Mouse (Mus musculus) limb, embryonic 12.5 days (tissue): ENCODE data around the gene Uba2. TPM values are rescaled to one million over a fixed set of nuclear protein-coding genes. Genes with fewer than 3 reads are reported as not detected.
"Not testable (repeated sequence)": the region's sequence is repeated elsewhere in the genome, so short reads cannot be mapped to it uniquely, and the experiment has no call there.

Experiments used
- ATAC-seq: fragments of 200-750 bp; cut with Nextera tagmentation; 2 replicates; pipeline ENCODE4 v1.8.0; 2017; ENCODE audit warnings: low read depth, moderate TSS enrichment; ENCODE audit not compliant: insufficient number of reproducible peaks, insufficient read depth, low FRiP score, low TSS enrichment
- H3K27ac ChIP-seq: fragments of 300-500 bp; sonication (generic); 2 replicates; pipeline ENCODE4 v1.5.1; 2016; ENCODE audit warnings: mild to moderate bottlenecking, moderate library complexity
- H3K27me3 ChIP-seq: fragments of 300-500 bp; sonication (generic); 2 replicates; pipeline ENCODE4 v1.6.1; 2016; ENCODE audit warnings: mild to moderate bottlenecking, moderate library complexity
- H3K36me3 ChIP-seq: fragments of 300-500 bp; sonication (generic); 2 replicates; pipeline ENCODE4 v1.6.1; 2016; ENCODE audit warnings: mild to moderate bottlenecking, moderate library complexity
- H3K4me1 ChIP-seq: fragments of 300-500 bp; sonication (generic); replicated peaks from 2 replicates; pipeline ENCODE4 v1.6.1; 2016
- H3K4me2 ChIP-seq: fragments of 300-500 bp; sonication (generic); 2 replicates; pipeline ENCODE4 v1.6.1; 2016; ENCODE audit warnings: mild to moderate bottlenecking, moderate library complexity
- H3K4me3 ChIP-seq: fragments of 300-500 bp; sonication (generic); replicated peaks from 2 replicates; pipeline ENCODE4 v1.5.1; 2016; ENCODE audit warnings: mild to moderate bottlenecking
- H3K9ac ChIP-seq: fragments of 300-500 bp; sonication (generic); replicated peaks from 2 replicates; pipeline ENCODE4 v1.6.1; 2016; ENCODE audit warnings: mild to moderate bottlenecking, moderate library complexity
- H3K9me3 ChIP-seq: fragments of 300-500 bp; sonication (generic); 2 replicates; pipeline ENCODE4 v1.6.1; 2016; ENCODE audit warnings: mild to moderate bottlenecking, moderate library complexity
- WGBS: fragments of 180-500 bp; shearing (Covaris S2); methylation state at CpG from one replicate; pipeline ENCODE4 v1.1.7; 2016; 5-methylcytosine and 5-hydroxymethylcytosine counted together
- polyA plus RNA-seq: library from polyadenylated mRNA; unstranded; fragments of >200 nt; fragmentation: Nextera tagmentation; extraction: Ambion mirVana; gene quantifications from 2 replicates; pipeline ENCODE4 v1.2.1, GENCODE M21; 2016

Uba2 gene
- 275 and 276 TPM in 2 replicates for polyA plus RNA-seq

DNA sequence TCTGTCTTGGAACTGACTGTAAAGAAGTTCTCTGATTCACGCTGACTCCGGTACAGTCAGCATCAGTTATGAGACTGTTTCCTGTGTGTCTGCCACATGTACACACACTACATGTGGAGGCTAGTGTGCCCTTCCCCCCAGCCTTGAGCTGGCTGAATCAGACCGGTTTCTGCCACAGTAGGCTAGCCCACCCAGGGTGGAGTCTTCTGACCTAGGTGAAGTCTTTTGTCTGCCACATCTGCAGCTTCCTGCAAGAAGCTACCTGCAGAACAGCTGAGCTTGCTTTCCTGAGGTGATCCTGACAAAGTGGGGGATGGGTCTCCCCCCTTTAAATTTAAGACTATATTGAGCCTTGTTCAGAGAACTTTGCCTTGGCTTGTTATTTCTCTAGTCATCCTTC, at the start of gene Uba2:
Gene Uba2 (minus strand): TSS at position 146 of the 400 bp plus-strand sequence.
- H3K4me3 ChIP-seq = peak within 1 kb of the TSS; percentile 90
- H3K9ac ChIP-seq = peak within 1 kb of the TSS; percentile 96
- peaks cover 10% of the 10 kb centered on the region for H3K36me3 ChIP-seq
- H3K27ac ChIP-seq = peak within 1 kb of the TSS; percentile 94
- no peaks in the 10 kb centered on the region for H3K9me3 ChIP-seq
- no peaks in the 10 kb centered on the region for H3K27me3 ChIP-seq
- peak within 1 kb of the TSS; percentile 77 for H3K4me2 ChIP-seq
- WGBS = 77% methylated on average over 3 of the region's 3 CpGs
- no peak for ATAC-seq
- peaks cover 9% of the 10 kb centered on the region for H3K4me1 ChIP-seq

DNA sequence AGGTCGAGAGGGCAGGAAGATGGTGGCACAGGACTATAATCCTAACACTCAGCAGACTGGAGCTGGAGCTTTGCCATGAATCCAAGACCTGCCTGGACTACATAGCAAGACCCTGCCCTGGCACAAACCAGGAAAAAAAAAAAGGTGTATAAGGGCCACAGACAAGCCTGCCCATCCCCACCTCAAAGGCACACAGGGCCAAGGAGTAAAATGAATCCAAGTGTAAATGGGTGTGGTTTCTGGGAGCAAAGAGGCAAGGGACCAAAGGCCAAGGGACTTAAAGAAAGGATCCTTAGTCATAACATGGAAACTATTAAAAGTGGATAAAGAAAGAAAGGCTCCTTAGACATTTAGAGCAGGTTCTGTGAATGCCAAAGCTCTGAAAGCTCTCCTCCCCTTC, 49.1 kb upstream of the Uba2 start:
- Histone ChIP-seq H3K9ac (no peak overlapping the region), H3K27me3 (no peaks in the 10 kb centered on the region), H3K4me2 (no peak overlapping the region), H3K4me1 (no peaks in the 10 kb centered on the region), H3K36me3 (peaks cover 100% of the 10 kb centered on the region), H3K4me3 (no peak overlapping the region), H3K9me3 (no peaks in the 10 kb centered on the region), H3K27ac (no peak overlapping the region)
- 85% methylated on average over 1 of the region's 1 CpGs for WGBS
- ATAC-seq = no peak

DNA sequence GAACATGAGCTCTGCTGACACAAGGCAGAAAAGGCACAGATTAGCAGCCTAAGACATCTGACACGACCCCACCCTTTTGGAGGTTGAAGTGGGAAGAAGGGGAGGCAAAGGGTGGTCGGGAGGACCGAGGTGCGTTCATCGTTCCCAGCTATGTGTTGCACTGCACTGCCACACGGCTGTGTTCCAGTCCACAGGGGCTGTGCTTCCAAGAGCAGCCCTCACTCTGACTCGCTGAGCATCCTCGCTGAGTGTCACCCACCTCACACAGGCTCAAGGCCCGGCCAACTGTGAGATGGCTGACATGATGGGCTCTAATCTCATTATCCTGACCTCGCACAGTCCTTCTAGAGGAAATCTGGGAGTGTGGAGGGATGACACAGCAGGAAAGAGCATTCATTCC, 47.1 kb upstream of the Uba2 start:
- Histone ChIP-seq H3K36me3 (peaks cover 100% of the 10 kb centered on the region), H3K27me3 (no peaks in the 10 kb centered on the region)

GRCm38 (mm10) chr7:34215481-34215880, 46.1 kb upstream of the Uba2 start:
- Histone ChIP-seq H3K4me1 (no peaks in the 10 kb centered on the region), H3K4me3 (no peak overlapping the region), H3K27ac (no peak overlapping the region), H3K9ac (no peak overlapping the region), H3K27me3 (no peaks in the 10 kb centered on the region), H3K36me3 (peaks cover 100% of the 10 kb centered on the region), H3K4me2 (no peak overlapping the region), H3K9me3 (no peaks in the 10 kb centered on the region)
- 87% methylated on average over 9 of the region's 9 CpGs for WGBS
- no peak for ATAC-seq

More for the DNA sequence above, 47.1 kb upstream of the Uba2 start:
- Histone ChIP-seq H3K4me3 (no peak overlapping the region), H3K4me1 (no peaks in the 10 kb centered on the region), H3K4me2 (no peak overlapping the region), H3K27ac (no peak overlapping the region), H3K9ac (no peak overlapping the region), H3K9me3 (no peaks in the 10 kb centered on the region)
- WGBS = 90% methylated on average over 10 of the region's 10 CpGs
- ATAC-seq = no peak

DNA sequence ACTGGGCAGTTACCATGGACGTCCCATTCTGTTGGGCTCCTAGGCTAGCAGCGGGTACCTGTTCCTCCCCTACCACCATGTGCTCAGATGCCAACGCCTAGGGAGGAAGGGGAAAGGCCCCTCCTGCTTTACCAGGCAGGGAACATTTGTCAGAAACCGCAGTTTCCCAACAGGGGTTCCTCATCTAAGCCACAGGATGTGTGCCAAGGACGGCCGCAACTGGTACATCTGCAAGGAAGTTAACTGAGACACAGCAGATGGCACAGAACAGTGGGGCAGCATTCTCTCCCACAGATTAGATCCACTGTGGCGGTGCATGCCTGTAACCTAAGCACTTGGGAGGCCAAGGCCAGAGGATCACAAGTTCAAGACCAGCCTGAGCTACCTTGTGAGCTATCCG, 45.2 kb upstream of the Uba2 start:
- no peak overlapping the region for H3K27ac ChIP-seq
- H3K4me2 ChIP-seq = no peak overlapping the region
- ATAC-seq = no peak
- H3K9me3 ChIP-seq = no peaks in the 10 kb centered on the region
- 91% methylated on average over 8 of the region's 8 CpGs for WGBS
- H3K27me3 ChIP-seq = no peaks in the 10 kb centered on the region
- no peak overlapping the region for H3K9ac ChIP-seq
- H3K4me1 ChIP-seq = no peaks in the 10 kb centered on the region
- peaks cover 100% of the 10 kb centered on the region for H3K36me3 ChIP-seq
- H3K4me3 ChIP-seq = no peak overlapping the region

DNA sequence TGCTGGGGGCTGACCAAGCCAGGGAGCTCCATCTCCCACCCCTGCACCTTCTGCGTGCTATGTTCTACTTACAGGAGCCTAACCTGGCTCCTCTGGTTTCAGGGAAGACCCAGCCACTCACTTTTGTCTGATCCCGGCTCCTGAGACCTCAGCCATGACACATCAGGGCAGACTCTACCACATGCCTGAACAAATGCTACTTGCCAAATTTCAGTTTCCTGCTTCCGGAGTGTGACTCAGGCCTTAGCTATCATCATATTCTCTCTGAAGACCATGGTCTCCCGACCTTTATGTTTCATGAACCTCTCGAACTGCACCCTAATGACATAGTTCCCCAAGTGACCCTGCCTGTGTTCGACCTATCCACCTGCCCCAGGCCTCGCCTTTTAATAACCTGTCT, 43.9 kb upstream of the Uba2 start:
- H3K27me3 ChIP-seq = no peaks in the 10 kb centered on the region
- H3K36me3 ChIP-seq = peaks cover 100% of the 10 kb centered on the region
- H3K4me3 ChIP-seq = no peak overlapping the region
- no peak for ATAC-seq
- no peak overlapping the region for H3K4me2 ChIP-seq
- 90% methylated on average over 7 of the region's 7 CpGs for WGBS
- no peak overlapping the region for H3K9ac ChIP-seq
- no peaks in the 10 kb centered on the region for H3K9me3 ChIP-seq
- H3K4me1 ChIP-seq = no peaks in the 10 kb centered on the region
- no peak overlapping the region for H3K27ac ChIP-seq

GRCm38 (mm10) chr7:34208027-34208745, 38.8 kb upstream of the Uba2 start:
- H3K4me1 ChIP-seq = no peaks in the 10 kb centered on the region
- H3K36me3 ChIP-seq = peaks cover 100% of the 10 kb centered on the region
- no peaks in the 10 kb centered on the region for H3K9me3 ChIP-seq
- no peak overlapping the region for H3K27ac ChIP-seq
- ATAC-seq = no peak
- WGBS = 90% methylated on average over 9 of the region's 9 CpGs
- no peak overlapping the region for H3K4me3 ChIP-seq
- H3K4me2 ChIP-seq = no peak overlapping the region
- H3K9ac ChIP-seq = no peak overlapping the region
- H3K27me3 ChIP-seq = no peaks in the 10 kb centered on the region

- no peaks in the 10 kb centered on the region for H3K4me1 ChIP-seq
- H3K9me3 ChIP-seq = no peaks in the 10 kb centered on the region
- H3K4me2 ChIP-seq = no peak overlapping the region
- H3K9ac ChIP-seq = no peak overlapping the region
- H3K27ac ChIP-seq = no peak overlapping the region
- H3K4me3 ChIP-seq = no peak overlapping the region
- 93% methylated on average over 6 of the region's 6 CpGs for WGBS
- no peak for ATAC-seq
- H3K36me3 ChIP-seq = peaks cover 100% of the 10 kb centered on the region
- no peaks in the 10 kb centered on the region for H3K27me3 ChIP-seq
Observed at GRCm38 (mm10) chr7:34206331-34206730, 36.9 kb upstream of the Uba2 start.

DNA sequence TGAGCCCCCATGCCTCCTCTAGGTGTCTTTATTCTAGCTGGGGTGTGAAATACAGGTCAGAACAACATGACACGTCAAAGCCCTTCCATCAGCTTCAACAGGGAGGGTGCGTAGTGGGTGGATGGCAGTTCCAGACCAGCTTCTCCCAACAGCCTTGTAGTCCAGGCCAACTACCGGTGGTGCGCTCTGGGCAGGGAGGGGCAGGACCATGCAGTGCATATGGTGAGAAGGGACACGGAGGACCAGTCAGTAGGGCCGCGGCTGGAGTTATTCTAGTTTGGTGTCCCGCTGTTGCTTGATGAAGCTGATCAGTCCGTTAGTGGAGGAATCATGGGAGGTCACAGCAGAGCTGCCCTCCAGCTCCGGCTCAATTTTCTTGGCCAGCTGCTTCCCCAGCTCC, 32.7 kb upstream of the Uba2 start:
- not testable (repeated sequence) for H3K27me3 ChIP-seq, H3K27ac ChIP-seq, H3K4me3 ChIP-seq, H3K9ac ChIP-seq, H3K9me3 ChIP-seq, ATAC-seq, H3K4me2 ChIP-seq, H3K4me1 ChIP-seq
- 94% methylated on average over 10 of the region's 10 CpGs for WGBS
- peaks cover 69% of the 10 kb centered on the region for H3K36me3 ChIP-seq

GRCm38 (mm10) chr7:34200829-34201228, 31.4 kb upstream of the Uba2 start:
- Histone ChIP-seq H3K9me3 (no peaks in the 10 kb centered on the region), H3K9ac (no peak overlapping the region), H3K4me2 (no peak overlapping the region), H3K27me3 (no peaks in the 10 kb centered on the region), H3K27ac (no peak overlapping the region), H3K4me3 (no peak overlapping the region), H3K36me3 (peaks cover 56% of the 10 kb centered on the region), H3K4me1 (no peaks in the 10 kb centered on the region)
- 92% methylated on average over 2 of the region's 2 CpGs for WGBS
- ATAC-seq = no peak

- peaks cover 7% of the 10 kb centered on the region; the same call in 1 of the 2 replicates for H3K4me1 ChIP-seq
- no peak overlapping the region for H3K9ac ChIP-seq
- H3K4me2 ChIP-seq = no peak overlapping the region
- no peaks in the 10 kb centered on the region for H3K27me3 ChIP-seq
- peaks cover 40% of the 10 kb centered on the region for H3K36me3 ChIP-seq
- no peaks in the 10 kb centered on the region for H3K9me3 ChIP-seq
- H3K27ac ChIP-seq = no peak overlapping the region
- WGBS = 45% methylated on average over 3 of the region's 3 CpGs
- no peak for ATAC-seq
- no peak overlapping the region for H3K4me3 ChIP-seq
Observed at GRCm38 (mm10) chr7:34198346-34198745, 28.9 kb upstream of the Uba2 start.
